Mouse (Mus musculus) frontal cortex, adult (tissue): ENCODE measurements around the gene Pde4b.

Source experiments
- ATAC-seq: cut with Nextera tagmentation; 2 replicates; pipeline ENCODE4 v1.9.2; 2017; ENCODE audit warnings: mild to moderate bottlenecking, moderate library complexity, mixed read lengths; ENCODE audit not compliant: low TSS enrichment

Gene Pde4b

DNA sequence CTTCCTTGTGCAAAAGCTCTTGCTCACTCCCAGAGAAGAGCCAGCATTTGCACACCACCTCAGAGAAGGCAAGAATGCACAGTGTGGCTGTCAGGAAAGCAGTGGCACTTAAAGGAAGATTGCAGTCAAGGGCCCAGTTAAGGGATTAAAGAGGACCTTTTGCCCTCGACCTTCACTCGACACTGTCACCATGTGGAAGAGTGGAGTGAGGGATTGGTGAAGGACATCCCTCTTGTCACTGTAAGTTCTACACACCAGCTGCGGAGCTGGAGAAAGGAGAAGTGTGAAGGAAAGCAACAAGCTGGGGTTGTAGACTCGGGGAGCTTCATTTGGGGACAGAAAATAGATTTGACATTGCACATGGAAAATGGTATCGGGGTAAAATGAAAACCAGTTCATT, 89.9 kb downstream of the Pde4b start:
- no peak for ATAC-seq

DNA sequence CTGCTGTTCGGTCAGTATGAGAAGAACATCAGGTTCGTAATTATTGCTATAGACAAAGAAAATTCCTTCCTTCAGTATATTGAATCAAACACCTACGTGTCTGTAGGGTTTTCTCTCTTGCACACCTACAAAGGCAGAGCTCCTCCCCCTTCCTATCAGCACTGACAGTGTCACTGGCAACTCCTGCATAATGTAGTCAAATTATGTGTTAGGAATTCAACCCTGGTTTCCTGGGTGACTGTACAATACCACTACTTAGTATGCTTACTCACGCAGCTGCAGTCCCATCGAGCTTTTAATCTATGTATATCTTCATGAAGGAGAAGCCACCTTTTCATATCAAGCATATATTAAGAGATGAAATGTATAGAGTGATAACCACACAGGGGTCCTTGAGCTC, 99.5 kb downstream of the Pde4b start:
- ATAC-seq, result no peak

DNA sequence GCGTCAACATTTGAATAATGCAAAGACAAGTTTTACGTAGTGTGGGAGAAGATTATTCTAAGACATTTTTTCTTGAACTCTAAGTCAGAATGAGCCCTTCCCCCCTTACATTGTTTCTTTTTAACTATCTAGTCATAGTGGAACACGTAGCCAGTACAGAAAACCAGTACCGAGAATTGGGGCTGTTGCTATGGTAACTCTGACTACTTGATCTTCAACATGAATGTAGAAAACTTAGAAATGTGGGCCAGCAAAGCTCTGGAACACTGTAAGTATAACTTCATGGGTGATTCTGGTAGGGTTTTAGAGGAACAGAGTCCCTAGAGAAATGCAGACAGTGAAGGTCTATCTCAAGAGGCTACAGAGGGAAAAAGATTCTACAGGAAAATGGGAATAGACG, 110.4 kb downstream of the Pde4b start:
- peak; percentile 95 for ATAC-seq

DNA sequence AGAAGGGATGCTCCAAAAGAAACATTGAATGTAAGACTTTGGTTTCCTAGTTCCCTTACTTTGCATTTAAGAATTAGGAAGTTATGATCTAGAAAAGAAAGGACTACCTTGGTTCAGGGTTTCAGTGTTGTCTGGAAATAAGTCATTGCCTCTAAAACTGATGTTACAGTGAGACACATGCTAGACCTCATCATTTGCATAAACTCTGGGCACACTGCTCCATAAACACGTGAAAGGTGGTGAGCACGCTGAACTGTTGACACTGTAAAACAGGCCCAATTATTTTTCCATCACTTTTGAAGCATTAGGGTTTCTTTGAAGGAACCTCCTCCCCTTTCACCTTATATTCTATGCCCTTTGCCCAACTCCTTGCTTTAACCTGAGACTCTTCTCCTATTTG, 122.4 kb downstream of the Pde4b start:
- no peak for ATAC-seq

DNA sequence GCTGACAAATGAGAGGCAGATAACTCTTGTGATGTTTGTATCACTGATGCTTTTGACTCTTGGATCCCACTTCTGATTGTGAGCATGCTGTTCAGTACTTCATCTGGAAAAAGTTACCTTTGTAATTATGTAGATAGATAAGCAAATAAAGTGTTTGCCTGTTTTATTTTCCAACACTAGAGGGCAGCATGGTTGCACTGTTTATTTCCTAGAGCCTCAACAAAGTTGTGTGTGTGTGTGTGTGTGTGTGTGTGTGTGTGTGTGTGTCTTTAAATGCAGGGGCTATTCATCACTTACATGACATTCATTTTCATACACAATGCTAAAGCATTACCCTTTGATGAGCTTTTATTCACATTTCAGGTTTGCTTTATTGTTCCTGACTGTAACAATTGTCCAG, 139.4 kb downstream of the Pde4b start:
- ATAC-seq, result no peak

DNA sequence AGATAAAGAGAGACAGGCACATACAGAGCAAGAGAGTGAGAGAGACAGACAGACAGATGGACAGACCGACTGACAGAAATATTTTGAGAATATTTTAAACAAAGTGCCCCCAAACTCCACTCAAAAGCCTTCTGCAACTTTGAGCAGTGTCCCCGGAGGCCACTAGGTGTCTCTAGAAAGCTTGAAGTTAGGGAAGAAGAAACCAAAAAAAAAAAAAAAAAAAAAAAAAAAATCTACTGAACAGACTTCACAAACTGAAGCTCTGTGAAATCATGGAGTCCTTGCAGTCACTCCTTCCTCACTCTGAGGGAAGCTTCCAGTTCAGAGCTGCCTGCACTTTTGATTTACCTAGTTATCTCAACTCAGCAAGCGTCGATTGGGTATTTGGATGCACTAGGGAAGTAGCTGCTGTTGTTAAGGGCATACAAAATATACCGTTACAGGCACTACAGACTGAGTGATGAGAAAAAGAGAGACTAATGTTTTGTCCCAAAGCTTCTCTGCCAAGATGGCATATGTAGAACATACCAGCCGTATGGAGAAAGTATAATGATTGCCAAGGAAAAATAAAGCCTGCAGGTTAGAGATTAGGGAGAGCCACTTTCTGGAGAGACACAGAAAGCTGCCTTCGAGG, 141.7 kb downstream of the Pde4b start:
- peak; percentile 63 for ATAC-seq

DNA sequence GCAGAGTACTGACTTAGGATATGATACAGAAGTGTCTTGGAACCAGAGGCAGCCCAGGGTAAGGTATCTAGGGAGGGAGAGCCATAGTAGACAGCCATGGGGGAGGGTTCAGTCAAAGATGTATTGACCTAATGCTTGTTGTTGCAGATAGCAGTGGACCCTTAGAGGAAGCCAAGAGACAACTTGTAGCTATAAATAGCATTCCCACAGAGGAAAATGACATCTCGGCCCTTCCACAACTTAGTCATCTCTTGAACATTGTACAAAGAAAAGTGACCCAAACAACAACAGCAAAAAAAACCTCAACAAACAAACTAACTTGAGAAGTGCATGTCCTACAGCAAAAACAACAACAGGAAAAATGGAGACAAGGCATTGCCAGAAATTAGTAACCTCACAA, 143.6 kb downstream of the Pde4b start:
- no peak for ATAC-seq

DNA sequence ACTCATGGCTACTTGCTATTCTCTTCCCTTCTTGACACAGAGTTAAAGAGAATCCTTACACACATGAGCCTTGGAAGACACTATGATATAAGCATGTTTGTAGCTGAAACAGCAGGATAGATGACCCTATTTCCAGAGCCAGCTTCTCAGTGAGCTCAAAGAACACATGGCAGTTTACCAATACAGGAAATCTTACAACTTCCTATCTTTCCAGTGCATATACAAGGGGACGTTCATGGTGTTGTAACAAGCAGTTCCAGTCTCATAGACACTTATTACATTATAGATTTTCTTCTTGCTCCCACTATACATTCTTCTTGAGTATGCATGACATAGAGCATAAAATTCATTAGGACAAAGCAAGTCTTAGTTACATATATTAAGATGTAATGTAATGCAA, 146.3 kb downstream of the Pde4b start:
- no peak for ATAC-seq

DNA sequence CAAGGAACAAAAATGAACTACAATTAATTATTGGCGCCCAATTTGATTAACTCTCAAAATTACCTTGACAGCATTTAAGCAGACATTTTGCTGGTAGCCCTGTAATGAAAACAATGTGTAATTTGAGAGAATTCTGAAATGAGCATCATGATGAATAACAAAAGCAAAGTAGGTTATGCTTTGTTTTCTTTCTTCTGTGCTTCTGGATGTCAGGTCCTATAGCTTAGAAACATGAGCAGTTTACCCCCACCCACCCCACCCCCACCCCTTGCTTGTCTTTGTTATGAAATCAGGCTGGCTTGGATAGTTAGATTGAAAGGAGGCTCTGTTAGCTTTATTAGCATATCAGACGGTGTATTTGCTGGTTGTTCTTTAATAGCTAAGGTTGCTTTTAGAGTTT, 147.8 kb downstream of the Pde4b start:
- ATAC-seq, result no peak

DNA sequence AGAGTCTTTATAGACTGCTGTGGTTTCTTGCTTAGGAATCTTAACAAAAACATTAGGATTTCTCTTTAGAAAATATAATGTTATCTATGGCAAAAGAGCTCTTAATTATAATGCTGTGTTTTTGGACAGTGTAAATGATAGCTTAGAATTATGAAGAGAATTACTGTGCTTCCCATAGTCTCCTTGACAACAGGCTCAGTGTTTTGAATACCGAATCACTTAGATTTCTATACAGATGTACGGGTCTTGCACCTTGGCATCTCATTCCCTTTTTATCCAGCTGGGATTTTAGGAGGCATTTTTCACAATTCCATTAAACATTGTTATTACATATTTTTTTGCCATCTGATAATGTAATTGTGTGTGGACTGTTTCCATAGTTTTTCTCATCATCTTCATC, 151.8 kb downstream of the Pde4b start:
- ATAC-seq, result no peak

DNA sequence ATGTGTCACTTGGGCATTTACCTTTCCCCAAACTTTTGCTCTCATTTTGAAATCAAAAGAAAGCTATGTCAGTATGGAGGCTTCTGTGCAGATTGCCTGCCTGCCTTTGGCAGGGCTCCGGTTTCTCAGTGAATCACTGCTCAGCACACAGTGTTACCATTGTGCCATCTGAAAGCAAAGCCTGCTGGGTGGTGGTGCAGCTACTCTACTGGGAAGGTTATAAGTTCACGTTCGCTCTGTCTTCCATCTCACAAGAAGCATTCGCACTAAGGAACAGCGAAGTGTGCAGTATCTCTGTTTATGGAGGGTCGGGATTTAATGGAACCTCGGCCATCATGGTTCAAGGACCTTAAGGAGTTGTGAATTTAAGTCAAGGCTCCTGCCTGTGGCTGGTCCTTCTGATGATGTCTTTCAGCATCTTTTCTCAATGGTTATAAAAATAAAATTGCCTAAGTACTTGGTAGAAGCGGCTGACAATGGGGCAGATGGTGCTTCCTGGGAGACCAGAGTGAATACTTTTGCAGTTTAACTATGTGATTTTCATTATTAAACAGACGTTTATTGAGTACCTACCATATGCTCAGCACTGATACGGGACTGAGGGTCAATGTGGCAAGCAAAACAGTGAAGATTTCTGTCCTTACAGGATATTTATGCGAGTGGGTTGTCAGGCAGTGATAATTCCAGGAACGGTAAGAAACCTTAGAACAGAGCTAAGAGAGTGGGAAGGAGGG, 152.5 kb downstream of the Pde4b start:
- ATAC-seq, result peak; percentile 93

DNA sequence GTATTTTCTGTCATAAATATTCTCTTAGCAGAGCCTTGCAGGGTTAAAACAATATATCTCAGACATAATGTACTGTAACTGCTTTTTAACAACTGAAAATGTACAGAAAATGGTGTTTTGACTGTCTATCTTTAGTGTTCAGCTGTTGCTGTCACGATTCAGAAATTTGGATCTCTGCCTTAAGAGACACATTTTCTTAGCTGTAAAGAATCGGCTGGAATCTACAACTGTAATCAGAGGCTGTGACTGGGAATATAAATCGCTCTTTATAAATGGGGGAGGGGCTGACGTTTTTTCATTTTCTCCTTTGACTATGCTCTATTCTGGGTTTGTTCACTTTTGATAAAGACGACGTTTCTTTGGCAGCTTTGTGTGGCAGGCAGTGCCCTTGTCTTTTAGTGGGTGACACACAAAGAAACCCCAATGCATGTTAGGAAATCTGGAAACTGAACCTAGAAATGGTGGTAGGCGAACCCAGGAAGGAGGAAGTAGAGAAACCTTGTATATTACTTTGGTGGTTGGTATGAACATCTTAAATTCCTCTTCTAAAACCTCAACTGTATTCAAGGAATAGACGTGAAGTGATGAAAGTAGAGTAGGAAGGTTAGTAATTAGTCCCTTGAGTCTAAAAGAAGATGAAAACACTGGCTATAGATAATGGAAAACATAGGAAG, 153.5 kb downstream of the Pde4b start:
- peak; percentile 78 for ATAC-seq

DNA sequence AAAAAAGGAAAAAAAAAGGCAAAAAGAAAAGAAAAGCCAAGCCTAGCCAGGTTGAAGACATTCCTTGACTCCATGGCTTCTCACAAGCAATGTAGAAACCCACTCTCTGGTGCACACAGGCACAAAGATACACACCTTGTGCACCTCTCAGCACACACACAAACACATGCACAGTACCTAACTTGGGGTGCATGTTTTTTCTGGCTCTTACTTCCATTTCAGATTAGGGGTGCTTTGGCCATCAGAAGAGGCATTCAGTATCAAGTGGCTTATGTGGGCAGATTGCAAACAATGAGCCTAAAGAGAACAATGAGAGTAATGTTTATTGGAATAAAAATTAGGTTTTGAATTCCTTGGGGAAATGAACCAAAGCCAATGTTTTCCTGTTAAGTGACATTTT, 166.7 kb downstream of the Pde4b start:
- no peak for ATAC-seq

DNA sequence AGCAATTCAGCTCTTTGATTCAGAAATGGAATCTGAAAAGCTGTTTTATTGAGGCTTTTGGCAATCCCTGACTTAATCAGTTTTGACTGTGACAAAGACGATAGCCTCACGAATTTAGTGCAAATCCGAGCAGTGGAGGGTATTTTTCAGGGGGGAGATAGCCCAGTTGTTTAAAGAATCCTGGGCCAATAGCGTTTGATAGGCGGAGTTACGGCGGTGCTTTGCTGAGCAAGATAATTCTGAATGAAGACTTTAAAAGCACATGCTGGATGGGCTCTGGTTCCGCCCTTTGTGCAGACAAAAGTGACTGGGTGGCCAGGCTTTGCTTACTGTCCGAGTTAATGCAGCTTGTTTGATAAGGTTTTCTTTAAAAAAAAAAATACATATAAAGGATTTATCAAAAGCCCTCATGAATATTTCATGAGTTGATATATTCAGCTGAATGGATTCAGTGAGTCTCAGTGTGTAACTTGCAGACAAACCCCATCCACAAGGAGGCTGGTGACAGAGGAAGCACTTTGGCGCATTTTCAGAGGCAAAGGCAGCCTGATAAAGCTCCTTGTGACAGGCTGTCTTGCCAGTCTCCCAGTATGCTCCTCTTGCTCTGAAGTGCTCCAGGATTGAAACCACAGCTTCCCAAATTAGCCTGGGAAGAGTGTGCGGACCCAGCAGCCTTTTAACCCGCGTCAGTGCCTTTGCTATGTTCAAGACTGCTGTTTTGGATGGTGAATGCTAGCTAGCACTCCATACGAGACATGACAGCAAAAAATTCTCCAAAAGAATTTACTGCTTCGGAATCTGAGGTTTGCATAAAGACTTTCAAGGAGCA, 167.3 kb downstream of the Pde4b start:
- ATAC-seq, result peak; percentile 95

DNA sequence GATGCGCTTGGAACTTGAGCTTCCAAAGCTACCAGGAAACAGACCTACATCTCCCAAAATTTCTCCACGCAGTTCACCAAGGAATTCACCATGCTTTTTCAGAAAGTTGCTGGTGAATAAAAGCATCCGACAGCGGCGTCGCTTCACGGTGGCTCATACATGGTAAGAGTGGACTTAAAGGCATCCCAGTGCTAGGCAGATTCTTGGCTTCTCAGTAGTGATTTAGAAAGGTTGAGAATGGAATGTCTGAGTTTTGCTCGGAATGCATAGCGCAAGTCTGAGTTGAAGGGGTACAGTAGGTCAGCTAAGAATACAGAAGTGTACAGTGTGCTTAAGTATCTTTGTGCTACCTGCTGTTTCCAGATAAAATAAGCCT, 167.9 kb downstream of the Pde4b start:
- no peak; the same call in 1 of the 2 replicates for ATAC-seq

DNA sequence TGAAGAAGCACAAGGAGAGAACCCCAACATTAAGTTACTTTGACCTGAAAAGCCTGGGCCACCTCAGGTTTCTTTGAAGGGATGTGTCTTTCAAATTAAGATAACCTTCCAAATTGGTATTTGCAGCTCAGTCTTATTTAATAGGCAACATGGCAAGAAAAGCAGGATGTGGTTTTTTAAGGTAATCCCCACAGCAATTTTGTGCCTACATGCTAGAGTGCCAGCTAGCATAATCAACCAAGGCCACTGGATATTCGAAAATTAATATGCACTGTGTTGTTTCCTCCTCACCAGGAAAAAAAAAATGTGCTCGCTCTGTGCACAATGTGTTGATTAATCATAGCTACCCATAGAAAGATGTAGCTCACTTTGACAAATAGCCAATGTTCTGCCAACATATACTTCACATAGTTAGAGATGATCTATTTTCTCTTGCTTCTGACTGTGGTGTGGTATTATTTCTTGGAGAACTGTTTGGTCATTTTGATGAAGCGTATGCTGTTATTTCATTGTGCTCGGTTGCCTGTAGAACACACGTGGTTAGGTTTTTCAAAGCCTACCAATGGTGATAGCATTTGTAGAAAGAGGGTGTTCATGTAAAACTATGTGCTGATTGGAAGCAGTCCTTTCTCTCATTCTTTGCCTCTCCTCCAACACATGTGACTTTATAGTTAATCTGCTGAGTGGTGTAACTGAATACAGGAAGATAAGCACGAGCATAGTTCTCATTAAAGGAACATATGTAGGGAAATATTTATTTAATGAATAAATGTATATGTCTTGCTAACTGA, 169.0 kb downstream of the Pde4b start:
- no peak for ATAC-seq

DNA sequence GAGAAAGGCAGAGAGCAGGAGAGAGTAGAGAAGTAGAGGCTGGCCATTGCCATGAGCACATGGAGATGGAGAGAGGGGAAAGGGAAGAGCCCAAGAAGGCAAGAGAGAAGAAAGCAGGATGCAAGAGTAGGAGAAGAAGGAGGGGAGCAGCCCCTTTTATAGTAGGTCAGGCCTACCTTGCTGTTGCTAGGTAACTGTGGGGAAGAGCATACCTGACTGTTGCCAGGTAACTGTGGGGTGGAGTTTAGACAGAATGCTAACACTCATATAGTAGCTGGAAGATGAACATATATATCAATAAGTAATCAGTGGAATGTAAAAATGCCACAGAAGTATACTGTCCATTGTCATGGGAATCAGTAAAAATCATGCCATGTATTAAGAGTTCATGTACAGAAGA, 172.9 kb downstream of the Pde4b start:
- ATAC-seq, result no peak

DNA sequence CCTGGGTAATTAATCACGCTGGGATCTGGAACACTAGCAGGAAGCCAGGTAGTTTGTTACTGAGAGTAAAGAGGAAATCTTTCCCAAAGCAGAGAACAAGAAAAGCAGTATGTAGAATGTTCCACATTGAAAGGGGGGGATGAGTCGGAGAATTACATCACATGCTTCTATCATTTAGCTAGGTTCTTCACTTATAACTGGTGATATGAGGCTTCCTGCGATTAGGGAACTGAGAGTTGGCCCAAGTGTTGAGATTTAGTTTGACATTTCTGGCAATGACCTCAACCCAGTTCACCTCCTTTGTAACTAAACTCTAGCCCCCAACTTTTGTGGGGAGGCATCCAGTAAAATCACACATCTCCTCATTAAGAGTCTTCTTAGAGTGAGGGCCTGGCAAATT, 185.0 kb downstream of the Pde4b start:
- ATAC-seq, result no peak

DNA sequence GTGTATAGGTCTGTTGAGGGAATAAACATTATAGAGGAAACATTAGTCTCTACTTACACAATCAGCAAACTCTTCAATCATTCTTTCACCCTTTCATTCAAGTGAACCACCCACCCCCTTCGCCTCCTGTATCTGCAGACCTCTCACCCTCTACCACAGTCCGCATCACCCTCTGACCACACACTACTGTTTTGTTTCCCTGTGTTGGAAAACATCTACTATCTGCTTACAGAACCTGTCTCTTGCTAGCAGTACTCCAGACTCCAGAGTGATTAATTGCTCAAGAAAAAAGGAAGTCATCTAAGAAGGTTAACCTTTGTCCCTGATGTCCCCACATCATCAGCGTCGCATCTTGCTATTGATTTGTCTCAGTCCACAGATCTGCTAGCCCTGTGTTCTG, 185.4 kb downstream of the Pde4b start:
- ATAC-seq, result no peak

DNA sequence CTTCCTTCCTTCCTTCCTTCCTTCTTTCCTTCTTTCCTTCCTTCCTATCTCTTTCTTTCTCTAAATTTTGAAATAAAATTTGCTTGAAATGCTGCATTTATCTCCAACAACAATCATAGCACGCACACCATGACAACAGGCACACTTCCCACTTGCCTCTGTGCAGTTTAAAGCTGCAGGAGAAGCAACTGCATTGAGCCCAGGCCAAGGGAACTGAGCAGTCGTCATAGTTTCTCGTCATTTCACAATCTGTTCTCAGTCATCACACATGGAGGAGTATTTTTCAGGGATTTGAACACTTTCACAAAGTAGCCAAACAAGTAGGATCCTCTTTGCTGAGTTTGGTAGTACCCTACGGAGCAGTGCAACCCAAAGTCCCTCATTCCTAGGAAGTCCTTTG, 188.4 kb downstream of the Pde4b start:
- peak; percentile 90 for ATAC-seq

DNA sequence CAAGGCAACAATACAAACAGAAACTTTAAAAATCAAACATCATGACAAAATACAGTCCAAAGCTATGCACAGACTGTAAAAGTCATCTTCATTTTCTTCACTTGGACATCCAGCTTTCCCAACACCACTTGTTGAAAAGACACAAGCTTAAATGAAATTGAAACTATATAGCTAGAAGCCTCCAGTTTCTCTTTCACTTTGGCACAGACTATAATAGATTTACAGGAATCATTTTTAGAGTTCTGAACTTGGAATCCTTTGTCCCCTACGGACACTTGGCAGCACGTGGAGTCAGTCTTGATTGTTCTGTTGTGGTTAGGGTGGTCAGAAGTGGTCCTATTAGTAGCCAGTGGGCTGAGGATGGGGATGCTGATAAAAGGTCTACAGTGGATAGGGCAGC, 191.6 kb downstream of the Pde4b start:
- ATAC-seq, result no peak

DNA sequence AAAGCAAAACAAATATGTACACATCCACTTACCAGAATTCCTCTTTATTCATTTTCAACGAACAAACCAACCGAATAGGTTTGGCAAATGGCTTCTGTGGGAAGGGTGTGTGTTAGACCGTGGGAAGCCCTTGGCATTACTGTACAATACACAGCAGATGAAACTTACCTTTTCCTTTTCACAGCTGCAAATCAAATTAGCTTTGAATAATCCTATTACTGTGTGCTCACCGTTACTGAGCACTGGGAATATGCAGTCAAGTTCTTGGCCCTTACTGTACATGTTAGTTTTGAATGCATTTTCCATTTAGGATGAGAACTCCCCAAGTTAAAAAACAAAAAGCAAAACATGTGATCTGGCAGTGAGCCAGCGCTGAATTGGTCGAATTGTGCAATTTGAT, 199.8 kb downstream of the Pde4b start:
- no peak for ATAC-seq
